Mouse (Mus musculus): Measurements from ENCODE around the gene Pak6. TPM values are rescaled to one million over a fixed set of nuclear protein-coding genes. Genes with fewer than 3 reads are reported as not detected.

Pak6 gene
- polyA plus RNA-seq, 1 experiment = 8.2 TPM

DNA sequence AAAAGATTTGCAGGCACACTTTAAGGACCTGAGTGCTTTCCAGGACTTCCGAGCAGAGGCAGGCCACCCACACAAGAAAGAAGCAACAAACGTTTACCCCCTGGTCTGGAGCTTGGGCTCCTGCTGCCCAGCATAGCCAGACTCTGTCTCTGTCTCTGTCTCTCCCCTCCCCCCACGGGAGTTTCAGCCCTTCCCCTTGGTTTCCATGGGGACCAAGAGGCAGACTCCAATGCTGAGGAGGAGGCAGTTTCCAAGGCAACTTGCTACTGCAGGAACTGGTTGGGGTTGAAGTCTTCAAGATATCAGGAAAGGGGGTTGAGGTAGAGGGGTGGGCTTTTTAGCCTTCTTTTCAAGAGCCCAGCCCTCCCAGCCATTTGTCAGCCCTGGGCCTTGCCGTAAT lies 51.1 kb downstream of the Pak6 start:
- Histone ChIP-seq H3K4me3 (replicated peaks; ENCODE audit: extremely low read depth, low read depth, low read length) (no peak overlapping the region), H3K4me1 (ENCODE audit: control insufficient read depth, insufficient read depth, low read length) (peaks cover 10% of the 10 kb centered on the region)
- TF ChIP-seq CTCF (IDR thresholded peaks at IDR 0.05; ENCODE audit: insufficient read depth, low read length) (no peak), POLR2A (IDR thresholded peaks at IDR 0.05; ENCODE audit: borderline replicate concordance, extremely low read depth, low read depth, low read length) (no peak)
- 52% methylated on average over 4 of the region's 4 CpGs for WGBS
- no peak for DNase-seq

DNA sequence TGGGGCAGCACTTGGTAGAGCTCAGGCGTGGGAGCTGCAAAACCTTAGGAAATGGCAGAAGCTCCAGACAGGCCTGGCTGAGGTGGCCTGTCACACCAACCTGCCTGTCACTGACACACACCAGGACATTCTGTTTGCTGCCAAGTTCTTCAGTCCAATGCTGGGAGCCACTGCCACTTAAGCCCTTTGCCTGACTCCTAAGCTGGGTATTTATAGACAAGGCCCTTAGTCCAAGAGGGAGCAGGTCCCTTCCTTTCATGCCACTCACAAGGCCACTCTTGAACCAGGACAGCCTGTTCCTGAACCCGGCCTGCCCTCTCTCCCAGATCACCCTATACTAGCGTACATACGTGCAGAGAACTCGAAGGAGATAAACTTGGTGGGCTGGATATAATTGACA lies 53.6 kb downstream of the Pak6 start:
- peaks cover 3% of the 10 kb centered on the region; the same call in 1 of the 2 replicates for H3K4me1 ChIP-seq (ENCODE audit: control insufficient read depth, insufficient read depth, low read length)
- TF ChIP-seq POLR2A (IDR thresholded peaks at IDR 0.05; ENCODE audit: borderline replicate concordance, extremely low read depth, low read depth, low read length) = no peak
- TF ChIP-seq CTCF (IDR thresholded peaks at IDR 0.05; ENCODE audit: insufficient read depth, low read length) = no peak
- no peak overlapping the region for H3K4me3 ChIP-seq (replicated peaks; ENCODE audit: extremely low read depth, low read depth, low read length)
- DNase-seq = no peak
- WGBS = 75% methylated on average over 5 of the region's 5 CpGs

DNA sequence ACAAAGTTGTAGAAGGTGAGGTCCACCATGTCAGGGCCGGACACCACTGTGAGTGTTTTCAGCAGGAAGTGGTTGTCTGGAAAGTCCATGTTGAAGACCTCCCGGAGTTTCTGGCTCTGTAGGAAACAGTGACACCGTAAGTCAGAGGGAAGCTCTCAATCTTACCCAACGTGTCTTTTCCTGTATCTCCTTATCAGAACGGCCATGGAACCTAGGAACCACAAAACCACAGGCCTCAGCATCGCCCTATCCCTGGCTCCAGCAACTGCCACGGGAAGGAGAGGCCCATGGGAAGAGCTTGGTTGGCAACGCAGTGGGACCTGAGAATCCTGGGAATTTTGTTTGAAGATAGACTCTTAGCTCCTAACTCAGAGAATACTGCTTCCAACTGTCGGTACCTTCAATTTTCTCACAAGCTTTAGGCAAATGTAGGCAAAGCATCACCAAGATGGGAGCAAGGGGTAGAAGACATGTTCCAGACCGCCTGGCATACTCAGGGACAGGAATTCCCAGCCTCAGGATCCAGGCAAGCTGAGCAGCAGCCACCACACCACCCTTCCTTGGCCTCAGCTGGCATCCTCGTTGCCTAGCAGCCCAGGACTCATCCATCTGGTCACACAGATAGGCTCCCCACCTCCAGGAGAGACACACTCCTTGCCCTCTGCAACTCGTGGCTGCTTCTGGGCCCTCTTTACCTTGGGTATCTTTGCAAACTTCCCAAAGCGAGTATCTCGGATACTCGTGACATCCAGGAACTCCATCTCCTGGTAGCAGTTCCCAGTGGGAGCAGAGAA lies 60.8 kb downstream of the Pak6 start:
- peaks cover 5% of the 10 kb centered on the region; the same call in 1 of the 2 replicates for H3K4me1 ChIP-seq (ENCODE audit: control insufficient read depth, insufficient read depth, low read length)
- no peak overlapping the region for H3K4me3 ChIP-seq (replicated peaks; ENCODE audit: extremely low read depth, low read depth, low read length)
- TF ChIP-seq POLR2A (IDR thresholded peaks at IDR 0.05; ENCODE audit: borderline replicate concordance, extremely low read depth, low read depth, low read length) = no peak
- TF ChIP-seq CTCF (IDR thresholded peaks at IDR 0.05; ENCODE audit: insufficient read depth, low read length) = no peak
- DNase-seq = no peak
- 76% methylated on average over 15 of the region's 15 CpGs for WGBS

DNA sequence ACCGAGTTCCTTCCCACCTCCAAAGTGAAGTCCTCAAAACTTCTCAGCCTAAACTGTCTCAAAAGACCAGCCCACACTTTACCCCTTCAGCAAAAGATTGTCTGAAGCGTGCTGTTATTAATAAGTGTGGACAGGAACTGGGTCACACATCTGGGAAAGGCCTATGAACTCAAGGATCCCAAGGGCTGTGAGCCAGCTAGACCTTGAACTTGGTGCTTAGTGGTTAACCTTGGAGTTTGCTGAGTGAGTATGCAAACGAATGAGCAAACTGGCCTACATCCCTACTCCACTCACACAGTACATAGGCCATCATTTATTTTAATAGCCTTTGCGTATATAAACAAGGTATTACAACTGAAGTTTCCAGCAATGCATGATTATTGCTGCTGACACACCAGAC lies 62.4 kb downstream of the Pak6 start:
- DNase-seq = no peak
- H3K4me1 ChIP-seq (ENCODE audit: control insufficient read depth, insufficient read depth, low read length) = peaks cover 8% of the 10 kb centered on the region
- 79% methylated on average over 4 of the region's 4 CpGs for WGBS
- TF ChIP-seq CTCF (IDR thresholded peaks at IDR 0.05; ENCODE audit: insufficient read depth, low read length) (no peak), POLR2A (IDR thresholded peaks at IDR 0.05; ENCODE audit: borderline replicate concordance, extremely low read depth, low read depth, low read length) (no peak)
- H3K4me3 ChIP-seq (replicated peaks; ENCODE audit: extremely low read depth, low read depth, low read length) = no peak overlapping the region

DNA sequence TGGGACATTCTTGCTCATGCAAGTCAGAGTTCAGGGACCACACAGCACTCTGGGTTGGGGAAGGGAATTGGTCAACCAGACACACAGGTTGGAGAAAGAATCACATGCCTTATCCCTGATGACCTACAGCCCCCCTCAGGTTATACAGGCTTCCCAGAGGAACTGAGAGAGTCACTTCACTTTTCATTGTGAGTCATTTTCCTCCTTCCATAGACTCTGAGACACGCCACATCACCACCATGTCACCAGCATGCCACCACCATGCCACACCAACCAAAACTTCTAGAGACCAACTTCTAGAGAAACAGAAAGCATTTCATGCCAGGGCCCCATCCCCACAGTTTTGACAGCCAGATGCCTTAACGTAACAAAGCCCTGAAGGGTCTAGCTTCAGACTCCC lies 63.8 kb downstream of the Pak6 start:
- no peak for TF ChIP-seq POLR2A (IDR thresholded peaks at IDR 0.05; ENCODE audit: borderline replicate concordance, extremely low read depth, low read depth, low read length)
- no peak for TF ChIP-seq CTCF (IDR thresholded peaks at IDR 0.05; ENCODE audit: insufficient read depth, low read length)
- Histone ChIP-seq H3K4me3 (replicated peaks; ENCODE audit: extremely low read depth, low read depth, low read length) (no peak overlapping the region), H3K4me1 (ENCODE audit: control insufficient read depth, insufficient read depth, low read length) (peaks cover 8% of the 10 kb centered on the region)
- DNase-seq = no peak
- 79% methylated on average over 2 of the region's 2 CpGs for WGBS

DNA sequence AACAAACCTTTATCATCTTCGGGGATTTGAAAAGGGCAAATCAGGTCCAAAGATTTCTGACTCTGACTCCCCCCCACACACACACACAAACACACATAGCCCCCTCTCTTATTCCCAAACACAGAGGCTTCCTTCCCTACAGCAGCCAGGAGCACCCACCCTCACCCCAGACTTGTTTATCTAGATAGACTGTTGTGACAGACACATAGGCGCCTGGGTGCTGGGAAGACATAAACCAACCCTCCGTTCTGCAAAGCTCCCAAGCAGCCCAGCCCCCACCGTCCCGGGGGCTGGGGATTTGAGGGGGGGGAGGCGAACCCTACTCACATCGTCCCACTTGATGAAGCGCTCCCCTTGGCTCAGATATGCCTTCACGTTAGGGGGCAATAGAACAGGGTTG lies 64.8 kb downstream of the Pak6 start:
- TF ChIP-seq CTCF (IDR thresholded peaks at IDR 0.05; ENCODE audit: insufficient read depth, low read length) (no peak), POLR2A (IDR thresholded peaks at IDR 0.05; ENCODE audit: borderline replicate concordance, extremely low read depth, low read depth, low read length) (no peak)
- 16% methylated on average over 9 of the region's 9 CpGs for WGBS
- DNase-seq = no peak
- H3K4me3 ChIP-seq (replicated peaks; ENCODE audit: extremely low read depth, low read depth, low read length) = peak overlapping the region; percentile 55
- peaks cover 6% of the 10 kb centered on the region for H3K4me1 ChIP-seq (ENCODE audit: control insufficient read depth, insufficient read depth, low read length)

DNA sequence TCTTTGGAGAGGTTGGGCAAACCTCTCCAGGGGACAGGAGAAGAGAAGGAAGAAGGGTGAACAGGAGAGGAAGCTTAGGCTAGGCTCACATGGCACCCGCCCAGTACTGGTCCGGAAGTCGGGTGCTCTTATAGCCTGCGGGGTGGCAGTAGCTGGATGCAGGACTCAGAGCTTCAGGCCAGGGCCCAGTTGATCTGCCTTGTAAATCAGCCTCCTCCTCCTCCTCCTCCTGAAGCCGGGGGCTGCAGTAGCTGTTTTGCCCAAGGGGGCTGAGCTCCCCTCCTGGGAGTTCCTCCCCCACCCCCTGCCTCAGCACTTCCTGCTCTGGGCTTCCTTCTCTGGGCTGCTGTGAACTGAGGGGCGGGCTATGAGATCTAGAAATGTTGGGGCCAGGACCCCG lies 65.2 kb downstream of the Pak6 start, which contains the start of gene Plcb2:
Gene Plcb2 (minus strand): TSS at position 102 of the 400 bp plus-strand sequence.
- TF ChIP-seq CTCF (IDR thresholded peaks at IDR 0.05; ENCODE audit: insufficient read depth, low read length) (no peak), POLR2A (IDR thresholded peaks at IDR 0.05; ENCODE audit: borderline replicate concordance, extremely low read depth, low read depth, low read length) (peak; percentile 51; the same call in 1 of the 2 replicates)
- H3K4me3 ChIP-seq (replicated peaks; ENCODE audit: extremely low read depth, low read depth, low read length) = peak within 1 kb of the TSS; percentile 55
- WGBS = 12% methylated on average over 7 of the region's 7 CpGs
- peak; percentile 34 for DNase-seq
- H3K4me1 ChIP-seq (ENCODE audit: control insufficient read depth, insufficient read depth, low read length) = peaks cover 6% of the 10 kb centered on the region

DNA sequence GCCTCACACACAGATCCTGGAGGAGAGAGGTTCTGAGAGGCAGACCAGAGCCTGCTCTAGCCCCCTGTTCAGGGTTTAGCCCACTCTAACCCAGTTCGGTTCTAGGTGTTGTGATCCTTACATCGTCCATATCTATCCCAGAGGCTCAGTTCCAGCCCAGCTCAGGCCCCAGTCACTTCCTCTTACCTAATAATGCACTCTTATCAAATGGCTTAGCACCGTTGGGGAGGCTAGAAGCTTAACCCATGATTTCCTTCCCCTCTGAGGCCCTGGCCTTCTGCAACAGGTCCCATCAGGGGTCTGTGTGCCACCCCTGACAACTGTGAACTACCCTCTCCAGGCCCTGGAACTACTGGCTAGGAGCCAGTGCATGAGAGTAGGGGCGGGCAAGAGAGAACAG lies 66.1 kb downstream of the Pak6 start:
- Histone ChIP-seq H3K4me1 (ENCODE audit: control insufficient read depth, insufficient read depth, low read length) (peaks cover 6% of the 10 kb centered on the region), H3K4me3 (replicated peaks; ENCODE audit: extremely low read depth, low read depth, low read length) (no peak overlapping the region)
- DNase-seq = no peak
- 25% methylated on average over 4 of the region's 4 CpGs for WGBS
- TF ChIP-seq CTCF (IDR thresholded peaks at IDR 0.05; ENCODE audit: insufficient read depth, low read length) = no peak
- TF ChIP-seq POLR2A (IDR thresholded peaks at IDR 0.05; ENCODE audit: borderline replicate concordance, extremely low read depth, low read depth, low read length) = no peak

DNA sequence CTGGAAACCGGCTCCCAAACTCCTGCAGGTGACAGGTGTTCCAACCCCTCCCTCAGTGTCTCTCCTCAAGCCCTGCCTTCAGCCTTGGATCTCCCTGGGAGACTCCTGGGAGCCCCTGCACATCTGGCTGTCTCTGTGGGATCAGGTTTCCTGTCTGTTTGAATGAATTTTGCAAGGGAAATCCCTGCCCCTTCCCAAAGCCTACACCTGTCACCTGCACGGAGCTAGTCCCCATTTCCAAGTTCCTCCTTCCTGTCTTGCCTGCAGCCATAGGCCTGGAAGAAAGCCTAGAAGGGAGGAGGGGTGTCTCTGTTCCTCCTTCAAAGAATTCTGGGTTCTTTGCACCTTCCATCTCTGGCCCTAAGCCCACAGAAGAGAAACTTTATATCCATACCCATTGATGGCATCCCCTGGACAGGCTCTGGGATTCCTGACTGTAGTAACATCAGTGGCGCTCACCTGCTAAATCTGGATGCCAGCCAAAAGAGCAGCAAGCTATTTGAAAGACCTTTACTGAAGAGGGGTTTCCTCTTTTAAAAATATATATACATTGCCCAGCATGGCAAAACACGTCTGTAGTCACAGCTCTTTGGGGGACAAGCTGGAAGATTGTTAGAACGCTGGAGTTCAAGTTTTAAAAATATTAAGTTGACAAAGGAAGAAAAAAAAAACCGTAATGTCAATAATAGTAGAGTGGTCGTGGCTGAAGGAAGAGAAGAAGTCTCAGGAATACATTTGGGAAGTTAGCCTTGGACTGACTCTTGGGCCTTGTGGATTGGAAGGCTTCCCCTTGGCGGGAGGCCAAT lies 66.9 kb downstream of the Pak6 start:
- no peak overlapping the region for H3K4me3 ChIP-seq (replicated peaks; ENCODE audit: extremely low read depth, low read depth, low read length)
- H3K4me1 ChIP-seq (ENCODE audit: control insufficient read depth, insufficient read depth, low read length) = peaks cover 6% of the 10 kb centered on the region
- WGBS = 27% methylated on average over 8 of the region's 8 CpGs
- no peak for DNase-seq
- TF ChIP-seq CTCF (IDR thresholded peaks at IDR 0.05; ENCODE audit: insufficient read depth, low read length) = no peak
- no peak for TF ChIP-seq POLR2A (IDR thresholded peaks at IDR 0.05; ENCODE audit: borderline replicate concordance, extremely low read depth, low read depth, low read length)
